Mouse (Mus musculus) heart, embryonic 14.5 days (tissue): Measurements from ENCODE around the gene Clcf1. TPM values are rescaled to one million over a fixed set of nuclear protein-coding genes. Genes with fewer than 3 reads are reported as not detected.

Experiments
- ATAC-seq: fragments of 200-750 bp; cut with Nextera tagmentation; 2 replicates; pipeline ENCODE4 v1.8.0; 2017; ENCODE audit warnings: low read depth, moderate TSS enrichment; ENCODE audit not compliant: insufficient number of reproducible peaks, insufficient read depth, low FRiP score
- H3K27ac ChIP-seq, 2 experiments: fragments of 200-500 bp in 1 of 2; fragments of 300-500 bp in 1 of 2; sonication (generic) in 1 of 2; replicated peaks in 1 of 2; 2 replicates each; pipeline ENCODE4 v1.5.1; 2012 to 2014; ENCODE audit warnings: low read depth in 2 of 2, low read length in 2 of 2, control low read depth in 1 of 2, mild to moderate bottlenecking in 1 of 2, mixed read lengths in 1 of 2; ENCODE audit not compliant: control insufficient read depth in 1 of 2, insufficient read depth in 1 of 2
- H3K27me3 ChIP-seq: fragments of 300-500 bp; sonication (generic); 2 replicates; pipeline ENCODE4 v1.6.1; 2014; ENCODE audit warnings: mild to moderate bottlenecking, low read length, control low read depth; ENCODE audit not compliant: control insufficient read depth, insufficient read depth
- H3K36me3 ChIP-seq: fragments of 300-500 bp; sonication (generic); 2 replicates; pipeline ENCODE4 v1.6.1; 2014; ENCODE audit warnings: mild to moderate bottlenecking, control low read depth, low read length, mixed read lengths; ENCODE audit not compliant: control insufficient read depth, insufficient read depth
- H3K4me1 ChIP-seq, 2 experiments: fragments of 200-500 bp in 1 of 2; fragments of 300-500 bp in 1 of 2; sonication (generic) in 1 of 2; 2 replicates each; pipeline ENCODE4 v1.6.1; 2012 to 2014; ENCODE audit warnings: low read length in 2 of 2, control low read depth in 1 of 2, mixed read lengths in 1 of 2; ENCODE audit not compliant: control insufficient read depth in 2 of 2, insufficient read depth in 2 of 2
- H3K4me2 ChIP-seq: fragments of 300-500 bp; sonication (generic); 2 replicates; pipeline ENCODE4 v1.6.1; 2014; ENCODE audit warnings: mild to moderate bottlenecking, low read length
- H3K4me3 ChIP-seq, 2 experiments: fragments of 200-500 bp in 1 of 2; fragments of 300-500 bp in 1 of 2; sonication (generic) in 1 of 2; 2 replicates each; pipeline ENCODE4 v1.5.1; 2012 to 2014; ENCODE audit warnings: low read length in 2 of 2, mild to moderate bottlenecking in 2 of 2, control low read depth in 1 of 2, low read depth in 1 of 2, moderate library complexity in 1 of 2; ENCODE audit not compliant: control insufficient read depth in 1 of 2, insufficient read depth in 1 of 2
- H3K9ac ChIP-seq: fragments of 300-500 bp; sonication (generic); 2 replicates; pipeline ENCODE4 v1.6.1; 2014; ENCODE audit warnings: mild to moderate bottlenecking, low read length
- H3K9me3 ChIP-seq: fragments of 300-500 bp; sonication (generic); 2 replicates; pipeline ENCODE4 v1.6.1; 2016; ENCODE audit warnings: low read length, control low read depth; ENCODE audit not compliant: control insufficient read depth
- WGBS: fragments of 180-500 bp; shearing (Covaris S2); extraction: QIAGEN DNeasy Blood & Tissue Kit; methylation state at CpG from one replicate; pipeline ENCODE4 v1.1.7; 2014; 5-methylcytosine and 5-hydroxymethylcytosine counted together
- polyA plus RNA-seq: library from polyadenylated mRNA; unstranded; fragments of >200 nt; fragmentation: Nextera tagmentation; extraction: Ambion mirVana; gene quantifications from 2 replicates; pipeline ENCODE4 v1.2.1, GENCODE M21; 2014

Clcf1 gene
- polyA plus RNA-seq, 1 experiment from 2014 or later, result 1.2 TPM

DNA sequence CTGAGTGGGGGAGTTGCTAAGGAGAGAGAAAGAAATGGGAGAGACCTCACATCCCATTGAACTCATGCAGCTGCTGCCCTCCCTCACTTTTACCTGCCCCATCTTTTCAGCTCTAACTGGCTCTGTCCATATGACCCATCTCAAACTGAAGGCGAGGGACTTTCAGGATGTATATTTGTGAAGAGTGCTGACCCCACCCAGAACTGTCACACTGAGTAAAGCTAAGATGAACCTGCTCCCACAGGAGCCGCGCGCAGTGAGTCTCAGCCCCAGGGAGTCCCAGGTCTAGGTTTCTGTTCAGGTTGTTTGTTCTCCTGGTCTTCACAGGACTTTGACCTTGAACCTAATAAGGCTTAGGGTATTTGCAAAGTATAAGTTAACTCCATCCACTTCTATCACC is 14.9 kb downstream of the Clcf1 start:
- no peak for ATAC-seq
- Histone ChIP-seq H3K4me2 (no peak overlapping the region), H3K9ac (no peak overlapping the region), H3K4me3 (no peak overlapping the region), H3K27ac (no peak overlapping the region), H3K36me3 (no peaks in the 10 kb centered on the region), H3K4me1 (peaks cover 4 to 5% of the 10 kb centered on the region in 2 experiments), H3K9me3 (no peaks in the 10 kb centered on the region), H3K27me3 (peaks cover 13% of the 10 kb centered on the region)
- WGBS, result 68% methylated on average over 4 of the region's 4 CpGs

DNA sequence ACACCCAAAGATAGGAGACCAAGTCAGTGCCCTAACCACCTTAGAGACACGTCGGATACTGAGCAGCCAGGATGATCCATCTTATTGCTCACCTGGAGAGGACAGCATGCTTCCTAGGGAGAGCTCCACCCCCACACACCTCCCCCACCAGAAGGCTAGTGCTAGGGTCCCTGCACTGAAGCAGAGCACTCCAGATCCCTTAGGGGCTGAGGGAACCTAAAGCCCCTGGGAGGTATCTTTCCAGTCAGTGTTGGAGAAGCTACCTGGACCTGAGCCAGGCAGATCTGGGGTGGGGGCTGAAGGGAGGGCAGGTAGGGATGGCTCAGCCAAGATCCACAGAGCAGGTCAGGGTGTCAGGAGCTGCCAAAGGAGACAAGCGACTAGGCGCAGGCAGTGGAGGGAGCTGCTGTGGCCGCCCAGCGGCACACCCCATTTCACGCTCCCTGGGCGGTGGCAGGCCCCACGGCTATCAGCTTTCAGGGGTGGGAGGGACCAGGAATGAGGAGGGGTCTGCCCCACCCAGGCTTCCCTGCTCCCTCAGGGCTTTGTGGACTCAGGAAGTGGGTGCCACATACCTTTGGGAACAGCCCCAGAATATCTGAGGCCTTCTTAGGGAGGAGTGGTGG is 15.5 kb downstream of the Clcf1 start:
- ATAC-seq, result no peak
- 30% methylated on average over 9 of the region's 9 CpGs for WGBS
- no peaks in the 10 kb centered on the region for H3K36me3 ChIP-seq
- no peak overlapping the region for H3K4me3 ChIP-seq
- H3K9ac ChIP-seq, result no peak overlapping the region; the same call in 1 of the 2 replicates
- no peaks in the 10 kb centered on the region for H3K9me3 ChIP-seq
- H3K4me1 ChIP-seq, result peaks cover 4 to 5% of the 10 kb centered on the region in 2 experiments
- H3K27me3 ChIP-seq, result peaks cover 13% of the 10 kb centered on the region
- no peak overlapping the region for H3K27ac ChIP-seq
- H3K4me2 ChIP-seq, result no peak overlapping the region

DNA sequence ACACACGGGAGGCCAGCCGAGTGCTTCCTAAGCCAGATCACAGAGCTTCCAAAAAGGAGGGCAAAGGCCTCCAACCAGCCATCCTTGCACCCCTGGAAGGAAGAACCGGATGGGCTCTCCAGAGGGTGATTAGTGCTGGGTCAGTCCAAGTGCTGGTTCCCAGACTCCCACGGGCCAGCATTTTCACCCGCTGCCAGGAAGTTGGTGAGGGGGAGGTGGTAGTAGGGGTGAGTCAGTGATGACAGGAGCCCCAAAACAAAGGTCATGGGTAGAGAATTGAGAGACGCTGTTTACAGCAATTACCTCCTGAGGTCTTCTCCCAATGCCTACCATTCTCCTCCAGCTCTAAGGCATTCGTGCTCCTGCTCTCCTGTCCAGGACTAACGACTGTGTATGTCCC is 16.4 kb downstream of the Clcf1 start:
- Histone ChIP-seq H3K4me2 (no peak overlapping the region), H3K27ac (no peak overlapping the region; a peak in 1 of 4 replicates), H3K36me3 (no peaks in the 10 kb centered on the region), H3K9me3 (no peaks in the 10 kb centered on the region), H3K9ac (no peak overlapping the region), H3K27me3 (peaks cover 13% of the 10 kb centered on the region), H3K4me3 (no peak overlapping the region), H3K4me1 (peaks cover 4 to 5% of the 10 kb centered on the region in 2 experiments)
- no peak for ATAC-seq
- 56% methylated on average over 8 of the region's 8 CpGs for WGBS

DNA sequence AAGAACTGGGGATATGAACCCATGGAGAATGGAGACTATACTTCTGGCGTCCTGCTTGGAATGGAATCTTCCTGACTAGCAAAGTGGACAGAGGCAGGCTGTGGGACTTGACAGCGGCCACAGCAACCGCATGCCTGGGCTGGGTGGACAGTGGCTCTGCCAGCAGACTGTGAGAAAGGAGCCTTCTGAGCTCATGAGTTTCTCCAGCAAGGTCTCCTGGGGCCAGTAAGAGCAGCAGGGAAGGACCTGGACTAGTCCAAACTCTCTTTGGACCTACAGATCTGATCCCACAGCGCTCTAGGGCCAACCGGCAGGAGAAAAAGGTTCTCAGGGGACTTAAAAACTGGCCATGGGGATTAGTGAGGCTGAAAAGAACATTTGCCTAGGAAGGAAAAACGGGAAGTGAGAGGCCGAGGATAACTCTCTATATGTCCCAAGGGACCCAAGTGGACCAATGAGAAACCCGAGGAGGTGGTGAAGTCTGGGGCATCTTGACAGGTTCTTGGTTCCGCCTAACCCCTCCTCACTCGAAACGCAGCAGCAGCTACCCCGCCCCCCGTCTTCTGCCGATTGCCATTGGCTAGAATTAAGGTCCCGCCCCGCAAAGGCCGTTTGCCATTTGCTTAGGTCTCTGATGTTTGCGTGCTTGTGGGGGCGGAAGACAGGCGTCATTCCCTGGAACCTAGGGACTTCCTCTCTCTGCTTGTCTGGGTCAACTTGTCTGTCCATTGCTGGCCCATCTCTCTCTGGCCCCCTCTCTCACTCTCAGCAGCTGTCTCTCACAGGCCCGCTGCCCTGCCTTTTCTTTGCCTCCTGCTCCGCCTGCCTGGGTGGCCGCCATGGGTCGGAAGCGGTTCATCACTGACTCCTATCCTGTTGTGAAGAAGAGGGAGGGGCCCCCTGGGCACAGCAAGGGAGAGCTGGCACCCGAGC is 17.5 kb downstream of the Clcf1 start, which contains the start of gene Pold4:
Pold4 (plus strand) TSS at position 647 of the 933 bp plus-strand sequence.
- 7% methylated on average over 26 of the region's 26 CpGs for WGBS
- ATAC-seq, result peak; percentile 84
- H3K4me2 ChIP-seq, result peak within 1 kb of the TSS; percentile 68
- H3K9ac ChIP-seq, result peak within 1 kb of the TSS; percentile 73
- no peaks in the 10 kb centered on the region for H3K36me3 ChIP-seq
- H3K4me3 ChIP-seq, result peak within 1 kb of the TSS; percentile 53 to 77
- H3K9me3 ChIP-seq, result no peaks in the 10 kb centered on the region
- peaks cover 4 to 5% of the 10 kb centered on the region in 2 experiments for H3K4me1 ChIP-seq
- H3K27me3 ChIP-seq, result peaks cover 13% of the 10 kb centered on the region
- H3K27ac ChIP-seq, result peak within 1 kb of the TSS; percentile 73 to 85

DNA sequence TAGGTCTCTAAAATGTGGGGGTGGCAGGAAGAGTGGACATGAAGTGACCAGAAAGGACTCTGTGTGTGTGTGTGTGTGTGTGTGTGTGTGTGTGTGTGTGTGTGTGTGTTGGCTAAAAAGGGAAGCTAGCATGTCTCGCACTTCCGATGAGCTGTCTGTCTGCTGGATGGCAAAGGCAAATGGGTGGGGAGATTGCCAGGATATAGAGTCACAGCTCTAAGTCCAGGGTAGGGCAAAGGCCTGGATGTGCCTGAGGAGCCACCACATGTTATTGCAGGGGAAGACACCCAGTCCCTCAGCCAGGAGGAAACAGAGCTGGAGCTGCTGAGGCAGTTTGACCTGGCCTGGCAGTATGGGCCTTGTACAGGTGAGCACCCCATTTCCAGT is 18.1 kb downstream of the Clcf1 start:
- Histone ChIP-seq H3K27me3 (peaks cover 9% of the 10 kb centered on the region), H3K4me3 (peak overlapping the region; percentile 53 to 77), H3K27ac (peak overlapping the region; percentile 73 to 85), H3K9me3 (no peaks in the 10 kb centered on the region), H3K4me1 (peaks cover 4 to 5% of the 10 kb centered on the region in 2 experiments), H3K9ac (peak overlapping the region; percentile 73), H3K36me3 (no peaks in the 10 kb centered on the region), H3K4me2 (peak overlapping the region; percentile 68)
- WGBS, result 18% methylated on average over 2 of the region's 2 CpGs
- ATAC-seq, result no peak

DNA sequence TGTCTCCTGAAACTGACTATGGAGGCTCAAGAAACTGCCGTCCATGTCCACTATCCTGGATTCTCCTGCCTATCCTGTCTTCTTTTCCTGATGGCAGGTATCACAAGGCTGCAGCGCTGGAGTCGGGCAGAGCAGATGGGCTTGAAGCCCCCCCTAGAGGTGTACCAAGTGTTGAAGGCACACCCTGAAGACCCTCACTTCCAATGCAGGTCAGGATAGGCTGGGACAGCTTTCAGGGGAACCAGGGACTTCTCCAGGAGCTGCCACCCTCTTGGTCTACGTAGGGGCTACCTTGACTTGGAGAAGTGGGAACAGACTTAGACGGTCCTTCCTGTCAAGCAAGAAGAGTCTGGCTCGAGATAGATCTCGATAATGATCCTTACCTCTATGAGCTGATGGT is 18.6 kb downstream of the Clcf1 start:
- 76% methylated on average over 7 of the region's 7 CpGs for WGBS
- H3K36me3 ChIP-seq, result no peaks in the 10 kb centered on the region
- H3K9ac ChIP-seq, result peak overlapping the region; percentile 73; the same call in 1 of the 2 replicates
- no peak overlapping the region; a peak in 1 of 4 replicates for H3K4me3 ChIP-seq
- H3K9me3 ChIP-seq, result no peaks in the 10 kb centered on the region
- H3K27me3 ChIP-seq, result peaks cover 9% of the 10 kb centered on the region
- H3K4me2 ChIP-seq, result peak overlapping the region; percentile 68
- ATAC-seq, result no peak
- peak overlapping the region in 1 of 2 experiments; percentile 73; a peak in 2 of 4 replicates for H3K27ac ChIP-seq
- H3K4me1 ChIP-seq, result peaks cover 4 to 5% of the 10 kb centered on the region in 2 experiments

DNA sequence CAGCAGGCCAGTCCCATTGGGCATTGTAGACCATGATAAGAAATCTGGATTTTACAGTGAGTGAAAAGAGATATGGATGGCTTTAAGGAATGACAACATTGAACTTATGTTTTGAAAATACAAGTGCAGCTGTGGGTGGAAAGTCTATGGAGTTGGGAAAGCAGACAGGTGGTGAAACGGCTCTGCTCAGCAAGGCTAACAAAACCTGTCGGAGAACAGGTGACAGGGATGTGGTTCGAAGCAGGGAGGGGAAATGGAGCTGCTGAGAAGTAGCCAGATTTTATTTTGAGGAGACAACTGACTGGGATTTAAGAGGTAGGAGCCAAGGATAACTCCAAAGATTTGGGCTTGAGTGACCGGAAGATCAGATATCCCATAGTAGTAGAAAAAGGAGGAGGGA is 20.5 kb downstream of the Clcf1 start:
- no peak overlapping the region for H3K4me3 ChIP-seq
- H3K4me1 ChIP-seq, result peaks cover 4 to 5% of the 10 kb centered on the region in 2 experiments
- H3K27ac ChIP-seq, result no peak overlapping the region
- H3K36me3 ChIP-seq, result no peaks in the 10 kb centered on the region
- H3K27me3 ChIP-seq, result peaks cover 1% of the 10 kb centered on the region
- no peaks in the 10 kb centered on the region for H3K9me3 ChIP-seq
- H3K9ac ChIP-seq, result no peak overlapping the region
- ATAC-seq, result no peak
- WGBS, result 75% methylated on average over 4 of the region's 4 CpGs
- H3K4me2 ChIP-seq, result no peak overlapping the region
